Mouse (Mus musculus): Measurements from ENCODE around the gene Opn4. TPM values are rescaled to one million over a fixed set of nuclear protein-coding genes. Genes with fewer than 3 reads are reported as not detected.

Opn4 gene
- polyA plus RNA-seq (2011; ENCODE audit: insufficient read depth, insufficient read length, low read depth, missing spikeins), result not detected in 2 replicates

DNA sequence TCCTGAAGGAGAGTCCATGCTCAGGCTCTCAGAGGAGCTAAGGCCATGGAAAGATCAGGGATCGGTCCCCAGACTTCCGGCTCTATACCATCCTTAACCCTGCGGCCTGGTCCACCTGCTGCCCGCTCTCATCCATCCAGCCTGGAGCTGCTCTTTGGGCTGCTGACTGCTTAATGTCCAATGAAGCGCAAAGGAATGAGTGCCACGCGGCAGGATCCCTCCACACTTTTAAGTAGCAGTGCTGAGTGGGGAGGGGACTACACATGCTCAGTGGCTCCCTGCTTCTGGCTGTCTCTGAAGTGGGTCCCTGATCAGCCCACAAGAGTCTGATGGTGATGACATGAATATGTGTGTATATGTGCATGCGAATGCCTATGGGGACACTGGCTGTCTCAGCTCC, at the start of gene Opn4:
TSS of gene Opn4 (minus strand) at position 202 of the 400 bp plus-strand sequence.
- TF ChIP-seq POLR2A (IDR thresholded peaks at IDR 0.05; ENCODE audit: insufficient read depth, low read length) (no peak), CTCF (IDR thresholded peaks at IDR 0.05; ENCODE audit: low read depth, low read length) (no peak), EP300 (IDR thresholded peaks at IDR 0.05; ENCODE audit: insufficient read depth, low read depth, low read length) (no peak)
- H3K27ac ChIP-seq (ENCODE audit: insufficient read depth, low read length), result no peak within 1 kb of the TSS
- H3K36me3 ChIP-seq (ENCODE audit: control insufficient read depth, insufficient read depth, low read length, poor library complexity, severe bottlenecking), result no peaks in the 10 kb centered on the region
- no peaks in the 10 kb centered on the region for H3K9me3 ChIP-seq (replicated peaks; ENCODE audit: control insufficient read depth, insufficient read depth, low read length, poor library complexity, severe bottlenecking)
- no peaks in the 10 kb centered on the region for H3K4me1 ChIP-seq (ENCODE audit: control insufficient read depth, insufficient read depth, low read length)
- no peak within 1 kb of the TSS for H3K4me3 ChIP-seq (ENCODE audit: low read depth, low read length)
- no peaks in the 10 kb centered on the region for H3K27me3 ChIP-seq (ENCODE audit: control insufficient read depth, insufficient read depth, low read length, poor library complexity, severe bottlenecking)
- no peak within 1 kb of the TSS for H3K9ac ChIP-seq (ENCODE audit: low read depth, poor library complexity, severe bottlenecking)

- Histone ChIP-seq H3K4me1 (ENCODE audit: control insufficient read depth, insufficient read depth, low read length) (peaks cover 4% of the 10 kb centered on the region), H3K36me3 (ENCODE audit: control insufficient read depth, insufficient read depth, low read length, poor library complexity, severe bottlenecking) (no peaks in the 10 kb centered on the region), H3K27me3 (ENCODE audit: control insufficient read depth, insufficient read depth, low read length, poor library complexity, severe bottlenecking) (no peaks in the 10 kb centered on the region), H3K9me3 (replicated peaks; ENCODE audit: control insufficient read depth, insufficient read depth, low read length, poor library complexity, severe bottlenecking) (no peaks in the 10 kb centered on the region), H3K9ac (ENCODE audit: low read depth, poor library complexity, severe bottlenecking) (no peak overlapping the region), H3K27ac (ENCODE audit: insufficient read depth, low read length) (no peak overlapping the region), H3K4me3 (ENCODE audit: low read depth, low read length) (no peak overlapping the region)
- TF ChIP-seq EP300 (IDR thresholded peaks at IDR 0.05; ENCODE audit: insufficient read depth, low read depth, low read length) (no peak), CTCF (IDR thresholded peaks at IDR 0.05; ENCODE audit: low read depth, low read length) (no peak), POLR2A (IDR thresholded peaks at IDR 0.05; ENCODE audit: insufficient read depth, low read length) (no peak)
These were observed 48.0 kb upstream of the Opn4 start for GRCm38 (mm10) chr14:34647870-34648475.

- Histone ChIP-seq H3K4me1 (ENCODE audit: control insufficient read depth, insufficient read depth, low read length) (peaks cover 4% of the 10 kb centered on the region), H3K9ac (ENCODE audit: low read depth, poor library complexity, severe bottlenecking) (no peak overlapping the region), H3K27me3 (ENCODE audit: control insufficient read depth, insufficient read depth, low read length, poor library complexity, severe bottlenecking) (no peaks in the 10 kb centered on the region), H3K36me3 (ENCODE audit: control insufficient read depth, insufficient read depth, low read length, poor library complexity, severe bottlenecking) (no peaks in the 10 kb centered on the region), H3K4me3 (ENCODE audit: low read depth, low read length) (no peak overlapping the region), H3K27ac (ENCODE audit: insufficient read depth, low read length) (no peak overlapping the region), H3K9me3 (replicated peaks; ENCODE audit: control insufficient read depth, insufficient read depth, low read length, poor library complexity, severe bottlenecking) (no peaks in the 10 kb centered on the region)
- TF ChIP-seq CTCF (IDR thresholded peaks at IDR 0.05; ENCODE audit: low read depth, low read length), result no peak
- no peak for TF ChIP-seq EP300 (IDR thresholded peaks at IDR 0.05; ENCODE audit: insufficient read depth, low read depth, low read length)
- TF ChIP-seq POLR2A (IDR thresholded peaks at IDR 0.05; ENCODE audit: insufficient read depth, low read length), result no peak
These were observed 44.2 kb upstream of the Opn4 start for GRCm38 (mm10) chr14:34644140-34644539.

GRCm38 (mm10) chr14:34635721-34636120, 35.8 kb upstream of the Opn4 start:
- Histone ChIP-seq H3K4me1 (ENCODE audit: control insufficient read depth, insufficient read depth, low read length) (peaks cover 3% of the 10 kb centered on the region), H3K9me3 (replicated peaks; ENCODE audit: control insufficient read depth, insufficient read depth, low read length, poor library complexity, severe bottlenecking) (no peaks in the 10 kb centered on the region), H3K4me3 (ENCODE audit: low read depth, low read length) (no peak overlapping the region), H3K9ac (ENCODE audit: low read depth, poor library complexity, severe bottlenecking) (no peak overlapping the region), H3K27me3 (ENCODE audit: control insufficient read depth, insufficient read depth, low read length, poor library complexity, severe bottlenecking) (no peaks in the 10 kb centered on the region), H3K36me3 (ENCODE audit: control insufficient read depth, insufficient read depth, low read length, poor library complexity, severe bottlenecking) (no peaks in the 10 kb centered on the region), H3K27ac (ENCODE audit: insufficient read depth, low read length) (no peak overlapping the region)
- no peak for TF ChIP-seq EP300 (IDR thresholded peaks at IDR 0.05; ENCODE audit: insufficient read depth, low read depth, low read length)
- TF ChIP-seq CTCF (IDR thresholded peaks at IDR 0.05; ENCODE audit: low read depth, low read length), result no peak
- no peak for TF ChIP-seq POLR2A (IDR thresholded peaks at IDR 0.05; ENCODE audit: insufficient read depth, low read length)

DNA sequence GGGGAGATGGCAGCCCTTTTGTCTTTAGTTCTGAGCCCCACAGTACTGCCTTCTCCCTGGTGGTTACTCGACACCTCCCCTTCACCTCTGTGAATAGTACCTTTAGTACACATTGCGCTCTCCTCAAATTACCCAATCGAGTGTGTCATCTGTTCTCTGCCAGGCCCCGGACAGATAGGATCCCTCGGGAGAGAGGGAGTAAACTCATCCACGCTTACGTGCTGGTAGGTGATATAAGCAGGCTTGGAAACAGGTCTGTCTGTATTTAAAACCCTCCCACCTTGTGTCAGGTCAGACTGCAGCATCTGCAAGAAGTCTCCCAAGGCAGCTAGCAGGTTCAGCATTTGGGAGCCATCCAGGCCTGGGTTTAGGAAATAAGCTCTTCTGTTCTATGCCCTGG, 35.2 kb upstream of the Opn4 start:
- Histone ChIP-seq H3K27ac (ENCODE audit: insufficient read depth, low read length) (no peak overlapping the region), H3K27me3 (ENCODE audit: control insufficient read depth, insufficient read depth, low read length, poor library complexity, severe bottlenecking) (no peaks in the 10 kb centered on the region), H3K9me3 (replicated peaks; ENCODE audit: control insufficient read depth, insufficient read depth, low read length, poor library complexity, severe bottlenecking) (no peaks in the 10 kb centered on the region), H3K4me3 (ENCODE audit: low read depth, low read length) (no peak overlapping the region), H3K4me1 (ENCODE audit: control insufficient read depth, insufficient read depth, low read length) (peaks cover 3% of the 10 kb centered on the region), H3K9ac (ENCODE audit: low read depth, poor library complexity, severe bottlenecking) (no peak overlapping the region), H3K36me3 (ENCODE audit: control insufficient read depth, insufficient read depth, low read length, poor library complexity, severe bottlenecking) (no peaks in the 10 kb centered on the region)
- TF ChIP-seq POLR2A (IDR thresholded peaks at IDR 0.05; ENCODE audit: insufficient read depth, low read length) (no peak), EP300 (IDR thresholded peaks at IDR 0.05; ENCODE audit: insufficient read depth, low read depth, low read length) (no peak), CTCF (IDR thresholded peaks at IDR 0.05; ENCODE audit: low read depth, low read length) (no peak)

DNA sequence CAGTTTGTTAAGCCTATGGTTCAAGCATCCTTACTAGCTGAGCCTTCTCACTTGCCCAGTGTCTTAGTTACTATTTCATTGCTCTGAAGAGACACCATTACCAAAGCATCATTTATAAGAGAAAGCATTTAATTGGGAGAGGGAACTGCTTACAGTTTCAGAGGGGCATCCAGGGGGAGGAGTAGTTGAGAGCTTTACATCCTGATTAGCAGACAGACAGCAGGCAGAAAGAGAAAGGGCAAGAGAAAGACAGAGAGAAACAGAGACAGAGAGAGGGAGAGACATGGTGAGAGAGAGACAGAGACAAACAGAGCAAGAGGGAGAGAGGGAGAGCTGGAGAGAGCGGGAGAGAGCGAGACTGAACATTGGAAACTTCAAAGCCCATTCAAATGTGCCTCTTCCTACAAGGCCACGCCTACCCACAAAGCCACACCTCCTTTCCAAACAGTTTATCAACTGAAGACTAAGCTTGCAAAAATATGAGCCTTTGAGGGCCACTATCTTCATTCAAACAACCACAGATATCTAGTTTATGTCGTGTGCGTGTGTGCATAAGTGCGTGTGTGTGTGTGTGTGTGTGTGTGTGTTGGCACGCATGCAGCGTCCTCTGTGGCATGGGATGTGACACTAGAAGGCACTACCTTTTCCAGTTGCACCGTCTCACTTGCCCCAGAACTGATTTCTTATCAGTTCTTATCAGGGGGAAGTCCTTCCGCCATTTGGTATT, 32.9 kb upstream of the Opn4 start:
- H3K36me3 ChIP-seq (ENCODE audit: control insufficient read depth, insufficient read depth, low read length, poor library complexity, severe bottlenecking), result no peaks in the 10 kb centered on the region
- H3K27me3 ChIP-seq (ENCODE audit: control insufficient read depth, insufficient read depth, low read length, poor library complexity, severe bottlenecking), result no peaks in the 10 kb centered on the region
- no peaks in the 10 kb centered on the region for H3K9me3 ChIP-seq (replicated peaks; ENCODE audit: control insufficient read depth, insufficient read depth, low read length, poor library complexity, severe bottlenecking)
- H3K9ac ChIP-seq (ENCODE audit: low read depth, poor library complexity, severe bottlenecking), result no peak overlapping the region
- H3K27ac ChIP-seq (ENCODE audit: insufficient read depth, low read length), result no peak overlapping the region
- TF ChIP-seq EP300 (IDR thresholded peaks at IDR 0.05; ENCODE audit: insufficient read depth, low read depth, low read length) (no peak), POLR2A (IDR thresholded peaks at IDR 0.05; ENCODE audit: insufficient read depth, low read length) (no peak), CTCF (IDR thresholded peaks at IDR 0.05; ENCODE audit: low read depth, low read length) (no peak)
- H3K4me3 ChIP-seq (ENCODE audit: low read depth, low read length), result no peak overlapping the region
- H3K4me1 ChIP-seq (ENCODE audit: control insufficient read depth, insufficient read depth, low read length), result peaks cover 3% of the 10 kb centered on the region
